Comparison of ENCODE assay signal across 11 mouse cellular contexts in genomic region chr6:115957681-115958080, GRCm38 (mm10). TPM values are rescaled to one million over a fixed set of nuclear protein-coding genes. Genes with fewer than 3 reads are reported as not detected.
A peak's percentile ranks its signal among the peaks of the same experiment; 100 is the strongest.
DNase-seq lines count a peak whose midpoint lies in the region; ATAC-seq and TF ChIP-seq lines count a peak whose summit lies in the region.
"Had no signal": no experiment of that assay in that cellular context is flagged by ENCODE, and none has a peak within 500 bp of the region (broad histone marks: within the 10 kb centered on the region; RNA-seq: fewer than 3 reads in every experiment).

No protein-coding gene starts in this region.

- TF ChIP-seq CTCF in stomach, postnatal 0 days (IDR thresholded peaks at IDR 0.05; ENCODE audit: low read depth) = no peak
- no peak for TF ChIP-seq CTCF in left cerebral cortex, adult 2 months (IDR thresholded peaks at IDR 0.05)

- no peak for TF ChIP-seq EP300 in stomach, postnatal 0 days (optimal IDR thresholded peaks at IDR 0.05)

- WGBS in heart, embryonic 13.5 days = 46% methylated on average over 6 of the region's 6 CpGs
- 57% methylated on average over 6 of the region's 6 CpGs for WGBS in stomach, postnatal 0 days

- H3K27ac ChIP-seq in heart, embryonic 13.5 days (replicated peaks) = peak overlapping the region; percentile 64; the same call in 1 of the 2 replicates
- H3K27ac ChIP-seq in stomach, postnatal 0 days (replicated peaks) = peak overlapping the region; percentile 82
- H3K27ac ChIP-seq in left cerebral cortex, adult 2 months = no peak overlapping the region

- no peak for ATAC-seq in heart, embryonic 13.5 days (ENCODE audit: extremely low read depth, insufficient number of reproducible peaks, low FRiP score, low TSS enrichment)
- no peak for ATAC-seq in stomach, postnatal 0 days (ENCODE audit: low FRiP score, low TSS enrichment)

- H3K4me2 ChIP-seq in heart, embryonic 13.5 days = no peak overlapping the region
- H3K4me2 ChIP-seq in stomach, postnatal 0 days (replicated peaks; ENCODE audit: low read depth) = no peak overlapping the region

- H3K9me3 ChIP-seq in heart, embryonic 13.5 days = no peaks in the 10 kb centered on the region
- no peaks in the 10 kb centered on the region for H3K9me3 ChIP-seq in stomach, postnatal 0 days (ENCODE audit: control insufficient read depth, low read length)
- H3K9me3 ChIP-seq: megakaryocyte, embryonic 14.5 days had no signal

- H3K36me3 ChIP-seq in heart, embryonic 13.5 days = peaks cover 81% of the 10 kb centered on the region
- 0 out of 2 replicates have a peak, but pooled peaks cover 3% of the 10 kb centered on the region for H3K36me3 ChIP-seq in stomach, postnatal 0 days (ENCODE audit: control insufficient read depth, insufficient read depth, low read length)

- peaks cover 69% of the 10 kb centered on the region for H3K4me1 ChIP-seq in heart, embryonic 13.5 days
- peaks cover 8% of the 10 kb centered on the region; the same call in 1 of the 2 replicates for H3K4me1 ChIP-seq in stomach, postnatal 0 days (replicated peaks; ENCODE audit: control insufficient read depth, insufficient read depth)

- no peak overlapping the region for H3K4me3 ChIP-seq in heart, embryonic 13.5 days
- H3K4me3 ChIP-seq in stomach, postnatal 0 days (ENCODE audit: low read depth, low read length) = no peak overlapping the region
- no peak overlapping the region for H3K4me3 ChIP-seq in left cerebral cortex, adult 2 months
- H3K4me3 ChIP-seq: megakaryocyte, embryonic 14.5 days had no signal

- peak overlapping the region; percentile 48; the same call in 1 of the 2 replicates for H3K9ac ChIP-seq in heart, embryonic 13.5 days
- H3K9ac ChIP-seq in stomach, postnatal 0 days (ENCODE audit: low read length) = no peak overlapping the region

- peak; percentile 70 for DNase-seq in adrenal gland, postnatal 10 days
- DNase-seq in adrenal gland, postnatal 4 days (ENCODE audit: low spot score in 2 of 2) = no peak
- no peak for DNase-seq in heart, postnatal 25 days (ENCODE audit: low spot score)
- peak; percentile 64 for DNase-seq in testis, postnatal 10 days (ENCODE audit: low spot score)
- no peak for DNase-seq in testis, postnatal 14 days (ENCODE audit: low spot score)
- DNase-seq in stomach, postnatal 0 days (ENCODE audit: low spot score) = no peak
- no peak for DNase-seq in left cerebral cortex, adult 2 months (ENCODE audit: extremely low spot score in 1 of 2, low spot score in 2 of 2)

- intact Hi-C loops in heart, postnatal 25 days (cut with DNase I) = loop anchor here (2.0 to 5.0 kb wide), 2 partner anchors 35 to 47 kb away; no protein-coding TSS in a partner anchor
- intact Hi-C loops in left cerebral cortex, adult 2 months (cut with DNase I) = no loop called here

- H3K27me3 ChIP-seq in heart, embryonic 13.5 days (replicated peaks) = no peaks in the 10 kb centered on the region
- H3K27me3 ChIP-seq in stomach, postnatal 0 days (ENCODE audit: control insufficient read depth, insufficient read depth, low read length) = no peaks in the 10 kb centered on the region

RNA-seq across cellular contexts. Expression of gene H1foo, which starts 12.9 kb away (rescaled TPM):
- not detected for total RNA-seq in adrenal gland, postnatal 10 days (2021)
- not detected for total RNA-seq in adrenal gland, postnatal 4 days (2021)
- not detected in 2 replicates for polyA plus RNA-seq in heart, embryonic 13.5 days (2015; fragmentation: Nextera tagmentation; extraction: Ambion mirVana)
- not detected for total RNA-seq in heart, postnatal 25 days (2021)
- polyA plus RNA-seq in stomach, postnatal 0 days (2015; fragmentation: Nextera tagmentation; extraction: Ambion mirVana) = not detected in 2 replicates
- total RNA-seq in left cerebral cortex, adult 2 months (2021) = not detected
- total RNA-seq: gastrocnemius, postnatal 4 days; left cerebral cortex, postnatal 4 days had no signal

RNA-seq across cellular contexts. Expression of gene Rho, which starts 26.1 kb away (rescaled TPM):
- total RNA-seq in adrenal gland, postnatal 10 days (2021) = under 1 TPM; 0.39 to 0.42 TPM
- total RNA-seq in adrenal gland, postnatal 4 days (2021) = 1 to 10 TPM in 1 of 2 experiments, under 1 TPM in 1; 0.70 to 1.1 TPM
- polyA plus RNA-seq in heart, embryonic 13.5 days (2015; fragmentation: Nextera tagmentation; extraction: Ambion mirVana) = 0.08 TPM in 1 of 2 replicates, not detected in the other
- total RNA-seq in heart, postnatal 25 days (2021) = under 1 TPM; 0.18 to 0.34 TPM
- polyA plus RNA-seq in stomach, postnatal 0 days (2015; fragmentation: Nextera tagmentation; extraction: Ambion mirVana) = 0.10 TPM in 2 replicates
- total RNA-seq in left cerebral cortex, adult 2 months (2021) = under 1 TPM; 0.56 to 0.79 TPM

RNA-seq across cellular contexts. Expression of gene Plxnd1, which starts 37.1 kb away (rescaled TPM):
- total RNA-seq in adrenal gland, postnatal 10 days (2021) = 100 to 1,000 TPM; 155 to 215 TPM
- total RNA-seq in adrenal gland, postnatal 4 days (2021) = 100 to 1,000 TPM; 237 to 271 TPM
- polyA plus RNA-seq in heart, embryonic 13.5 days (2015; fragmentation: Nextera tagmentation; extraction: Ambion mirVana) = 39.6 and 43.5 TPM in 2 replicates
- total RNA-seq in heart, postnatal 25 days (2021) = 10 to 100 TPM; 79.7 to 91.8 TPM
- polyA plus RNA-seq in stomach, postnatal 0 days (2015; fragmentation: Nextera tagmentation; extraction: Ambion mirVana) = 9.7 and 10.4 TPM in 2 replicates
- total RNA-seq in left cerebral cortex, adult 2 months (2021) = 100 to 1,000 TPM; 127 to 131 TPM

Comparison
In these comparisons a context has a peak if more than half of its experiments do, and no peak if none do; other contexts are left out.
1. DNase-seq: peak in adrenal gland, postnatal 10 days (single experiment) and testis, postnatal 10 days (single experiment); none in adrenal gland, postnatal 4 days (0 of 2), heart, postnatal 25 days (single experiment), testis, postnatal 14 days (single experiment), stomach, postnatal 0 days (single experiment) and left cerebral cortex, adult 2 months (0 of 2).